Comparison of ENCODE assay signal across 9 mouse cellular contexts in the genomic region with DNA sequence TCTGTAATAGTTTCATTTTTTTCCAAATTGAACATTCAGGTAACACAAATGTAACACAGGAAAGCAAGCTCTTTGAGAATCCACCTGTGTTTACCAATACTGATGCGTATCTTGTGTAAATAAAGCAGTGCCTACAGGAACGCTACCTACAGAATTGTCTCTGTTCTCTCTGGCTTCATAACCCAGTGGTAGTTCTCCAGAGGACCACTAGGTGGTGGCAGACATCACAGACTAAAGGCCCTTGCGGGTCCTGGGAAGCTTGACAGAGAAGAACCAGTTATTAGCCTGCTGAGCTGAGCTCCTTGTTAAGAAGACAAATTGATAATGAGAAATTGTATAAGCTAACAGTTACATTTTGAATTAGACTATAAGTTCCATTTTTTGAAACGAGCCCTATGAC. TPM values are rescaled to one million over a fixed set of nuclear protein-coding genes. Genes with fewer than 3 reads are reported as not detected.
DNase-seq lines count a peak whose midpoint lies in the region; ATAC-seq lines count a peak whose summit lies in the region.
"Had no signal": no experiment of that assay in that cellular context is flagged by ENCODE, and none has a peak within 500 bp of the region (broad histone marks: within the 10 kb centered on the region; RNA-seq: fewer than 3 reads in every experiment).

No protein-coding gene starts in this region.

- no peaks in the 10 kb centered on the region for H3K4me1 ChIP-seq in midbrain, embryonic 12.5 days

- no peaks in the 10 kb centered on the region for H3K27me3 ChIP-seq in midbrain, embryonic 12.5 days
- H3K27me3 ChIP-seq: embryonic facial prominence, embryonic 15.5 days had no signal

- peak; percentile 23 for DNase-seq in ovary, postnatal 36 days (ENCODE audit: low spot score)
- DNase-seq in ovary, postnatal 10 days (ENCODE audit: low spot score), result no peak
- DNase-seq in c-Kit-negative CD71-positive TER-119-positive erythroid progenitor cells, embryonic 14.5 days (ENCODE audit: low read depth, low spot score), result peak; percentile 20
- peak; percentile 22 for DNase-seq in fibroblast of lung, adult 2 months (ENCODE audit: low read depth)
- peak; percentile 83 for DNase-seq in induced T-regulatory cell, adult 2 months (ENCODE audit: low read depth)
- peak; percentile 63 to 73 for DNase-seq in left cerebral cortex, postnatal 25 days (ENCODE audit: low spot score in 2 of 2)
- peak; percentile 22 to 43 for DNase-seq in spleen, postnatal 36 days (ENCODE audit: low spot score in 2 of 2)

- WGBS in midbrain, embryonic 12.5 days, result 37% methylated on average over 4 of the region's 4 CpGs

- no peak overlapping the region for H3K27ac ChIP-seq in midbrain, embryonic 12.5 days (replicated peaks)
- H3K27ac ChIP-seq: embryonic facial prominence, embryonic 15.5 days had no signal

- peaks cover 35% of the 10 kb centered on the region for H3K36me3 ChIP-seq in midbrain, embryonic 12.5 days

- intact Hi-C loops in left cerebral cortex, postnatal 25 days (cut with DNase I), result loop anchor here (2.0 kb wide), 2 partner anchors 71 to 275 kb away; no protein-coding TSS in a partner anchor

- H3K9me3 ChIP-seq in midbrain, embryonic 12.5 days, result no peaks in the 10 kb centered on the region
- H3K9me3 ChIP-seq: embryonic facial prominence, embryonic 15.5 days had no signal

- H3K4me2 ChIP-seq in midbrain, embryonic 12.5 days (replicated peaks), result no peak overlapping the region
- H3K4me2 ChIP-seq: embryonic facial prominence, embryonic 15.5 days had no signal

- no peak overlapping the region for H3K4me3 ChIP-seq in midbrain, embryonic 12.5 days
- H3K4me3 ChIP-seq: embryonic facial prominence, embryonic 15.5 days had no signal

- no peak overlapping the region for H3K9ac ChIP-seq in midbrain, embryonic 12.5 days (replicated peaks)
- H3K9ac ChIP-seq: embryonic facial prominence, embryonic 15.5 days had no signal

- peak; percentile 60 for ATAC-seq in midbrain, embryonic 12.5 days (ENCODE audit: low FRiP score, low read depth)

RNA-seq across cellular contexts. Expression of a gene that starts 30.0 kb away (rescaled TPM):
- 10 to 100 TPM; 59.7 to 62.5 TPM for total RNA-seq in left cerebral cortex, postnatal 25 days (2021)
- polyA plus RNA-seq in midbrain, embryonic 12.5 days (2016; fragmentation: Nextera tagmentation; extraction: Ambion mirVana), result 127 and 136 TPM in 2 replicates
